Mouse (Mus musculus): ENCODE measurements around the gene Gpr37l1. TPM values are rescaled to one million over a fixed set of nuclear protein-coding genes. Genes with fewer than 3 reads are reported as not detected.
"Not testable (repeated sequence)": the region's sequence is repeated elsewhere in the genome, so short reads cannot be mapped to it uniquely, and the experiment has no call there.

Gpr37l1 gene
- polyA plus RNA-seq, 1 experiment, result not detected

- not testable (repeated sequence) for H3K4me3 ChIP-seq (ENCODE audit: insufficient read depth, low read depth, low read length); H3K4me1 ChIP-seq (ENCODE audit: control insufficient read depth, insufficient read depth, insufficient read length, low read length); H3K27ac ChIP-seq (replicated peaks; ENCODE audit: low read depth, low read length)
Measured at GRCm38 (mm10) chr1:135187016-135187415, 19.5 kb upstream of the Gpr37l1 start.

- H3K4me1 ChIP-seq (ENCODE audit: control insufficient read depth, insufficient read depth, insufficient read length, low read length), result no peaks in the 10 kb centered on the region
- no peak overlapping the region for H3K27ac ChIP-seq (replicated peaks; ENCODE audit: low read depth, low read length)
- no peak overlapping the region for H3K4me3 ChIP-seq (ENCODE audit: insufficient read depth, low read depth, low read length)
Measured at GRCm38 (mm10) chr1:135186427-135186826, 18.9 kb upstream of the Gpr37l1 start.

- Histone ChIP-seq H3K4me1 (ENCODE audit: control insufficient read depth, insufficient read depth, insufficient read length, low read length) (no peaks in the 10 kb centered on the region), H3K27ac (replicated peaks; ENCODE audit: low read depth, low read length) (no peak overlapping the region), H3K4me3 (ENCODE audit: insufficient read depth, low read depth, low read length) (no peak overlapping the region)
Measured at GRCm38 (mm10) chr1:135185936-135186335, 18.5 kb upstream of the Gpr37l1 start.

DNA sequence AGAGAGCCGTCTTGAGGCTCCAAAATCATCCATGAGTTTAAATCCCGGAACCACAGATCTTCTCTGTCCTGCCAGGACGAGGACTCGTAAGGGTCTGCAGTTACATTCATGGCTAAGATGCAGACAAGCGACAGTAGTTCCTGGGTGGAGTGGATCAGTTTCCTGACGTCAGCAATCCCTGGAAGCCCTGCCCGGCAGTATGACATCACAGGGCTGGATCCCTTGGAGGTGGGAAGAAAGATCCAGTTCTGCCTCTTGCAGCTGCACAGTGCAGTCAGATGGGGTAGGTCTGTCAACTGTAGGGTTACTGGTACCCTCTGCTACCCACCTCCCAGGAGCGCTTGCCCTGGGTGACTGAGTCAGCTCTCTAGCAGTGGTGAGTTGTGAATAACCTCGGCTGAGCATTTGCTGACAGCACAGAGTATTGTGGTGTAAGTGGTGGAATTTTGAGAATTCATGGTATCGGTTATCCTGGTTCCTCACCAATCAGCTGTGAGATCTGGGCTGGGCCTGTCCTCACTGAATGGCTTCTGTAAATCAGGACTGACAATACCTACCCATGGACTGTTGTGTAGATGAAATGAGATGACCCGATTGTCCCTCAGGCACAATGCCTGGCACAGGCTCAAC is 16.6 kb upstream of the Gpr37l1 start:
- Histone ChIP-seq H3K4me1 (ENCODE audit: control insufficient read depth, insufficient read depth, insufficient read length, low read length) (no peaks in the 10 kb centered on the region), H3K4me3 (ENCODE audit: insufficient read depth, low read depth, low read length) (no peak overlapping the region), H3K27ac (replicated peaks; ENCODE audit: low read depth, low read length) (no peak overlapping the region)

GRCm38 (mm10) chr1:135183448-135183847 is 16.0 kb upstream of the Gpr37l1 start:
- Histone ChIP-seq H3K27ac (replicated peaks; ENCODE audit: low read depth, low read length) (no peak overlapping the region), H3K4me1 (ENCODE audit: control insufficient read depth, insufficient read depth, insufficient read length, low read length) (no peaks in the 10 kb centered on the region), H3K4me3 (ENCODE audit: insufficient read depth, low read depth, low read length) (no peak overlapping the region)

DNA sequence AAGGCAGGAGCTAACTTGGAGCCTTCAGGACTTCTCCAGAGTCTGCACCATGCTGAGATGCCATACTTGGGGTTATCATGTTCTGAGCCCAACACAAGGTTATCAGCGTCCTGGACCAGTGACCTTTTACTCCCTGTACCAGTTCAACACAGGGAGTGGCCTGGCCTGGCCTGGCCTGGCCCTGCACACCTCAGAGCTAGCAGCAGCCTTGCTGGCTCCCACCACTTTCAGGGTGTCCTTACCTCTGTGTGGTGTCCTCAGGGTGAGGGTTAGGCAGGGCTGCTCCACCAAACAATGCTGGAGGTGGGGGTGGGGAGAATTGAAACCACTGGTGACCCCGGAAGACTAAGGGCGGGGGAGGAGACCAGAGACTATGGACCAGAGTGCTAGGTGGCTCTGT is 15.5 kb upstream of the Gpr37l1 start:
- no peaks in the 10 kb centered on the region for H3K4me1 ChIP-seq (ENCODE audit: control insufficient read depth, insufficient read depth, insufficient read length, low read length)
- no peak overlapping the region for H3K27ac ChIP-seq (replicated peaks; ENCODE audit: low read depth, low read length)
- H3K4me3 ChIP-seq (ENCODE audit: insufficient read depth, low read depth, low read length), result no peak overlapping the region

DNA sequence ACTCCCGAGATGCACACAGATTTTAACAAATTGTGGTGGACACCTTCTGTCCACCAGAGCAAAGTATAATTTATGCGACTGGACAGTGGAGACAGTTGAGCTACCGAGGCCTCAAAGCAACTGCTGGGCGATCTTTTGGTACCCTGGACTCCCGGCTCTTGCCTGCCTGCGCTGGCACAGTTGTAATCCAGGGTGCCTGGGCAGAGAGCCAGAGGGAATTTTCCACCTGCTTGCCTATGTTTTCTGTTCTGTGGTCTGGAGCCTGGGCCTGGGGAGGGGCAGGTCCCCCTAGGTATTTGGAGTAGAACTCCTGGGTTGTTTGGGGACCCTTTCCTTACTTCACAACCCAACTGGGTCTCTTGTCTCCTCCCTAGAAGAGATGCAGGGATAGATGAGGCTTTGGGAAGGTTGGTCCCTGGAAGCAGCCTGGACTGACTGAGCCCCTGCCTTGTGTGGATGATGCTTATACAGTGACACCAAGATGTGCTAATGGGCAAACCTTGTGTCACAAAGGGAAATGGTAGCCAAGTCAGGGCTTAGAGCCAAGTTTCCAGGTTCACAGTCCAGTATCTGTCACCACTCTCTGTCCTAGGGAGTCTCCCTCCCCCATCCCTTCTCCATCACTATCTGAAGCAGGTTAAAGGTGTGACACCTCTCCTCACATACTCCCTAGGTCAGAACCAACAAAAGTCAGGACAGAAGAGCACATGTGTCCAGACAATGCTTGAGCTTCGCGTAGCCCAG is 14.6 kb upstream of the Gpr37l1 start:
- no peak overlapping the region for H3K27ac ChIP-seq (replicated peaks; ENCODE audit: low read depth, low read length)
- H3K4me1 ChIP-seq (ENCODE audit: control insufficient read depth, insufficient read depth, insufficient read length, low read length), result no peaks in the 10 kb centered on the region
- H3K4me3 ChIP-seq (ENCODE audit: insufficient read depth, low read depth, low read length), result no peak overlapping the region

GRCm38 (mm10) chr1:135181275-135181674 is 13.8 kb upstream of the Gpr37l1 start:
- H3K4me3 ChIP-seq (ENCODE audit: insufficient read depth, low read depth, low read length), result no peak overlapping the region
- no peak overlapping the region for H3K27ac ChIP-seq (replicated peaks; ENCODE audit: low read depth, low read length)
- H3K4me1 ChIP-seq (ENCODE audit: control insufficient read depth, insufficient read depth, insufficient read length, low read length), result no peaks in the 10 kb centered on the region

- Histone ChIP-seq H3K4me3 (ENCODE audit: insufficient read depth, low read depth, low read length) (no peak overlapping the region), H3K4me1 (ENCODE audit: control insufficient read depth, insufficient read depth, insufficient read length, low read length) (no peaks in the 10 kb centered on the region), H3K27ac (replicated peaks; ENCODE audit: low read depth, low read length) (no peak overlapping the region)
Measured at GRCm38 (mm10) chr1:135180830-135181229, 13.3 kb upstream of the Gpr37l1 start.

- no peak overlapping the region for H3K4me3 ChIP-seq (ENCODE audit: insufficient read depth, low read depth, low read length)
- no peak overlapping the region for H3K27ac ChIP-seq (replicated peaks; ENCODE audit: low read depth, low read length)
Measured at GRCm38 (mm10) chr1:135178863-135179262, 11.4 kb upstream of the Gpr37l1 start.

GRCm38 (mm10) chr1:135177724-135178123 is 10.2 kb upstream of the Gpr37l1 start:
- Histone ChIP-seq H3K27ac (replicated peaks; ENCODE audit: low read depth, low read length) (no peak overlapping the region), H3K4me3 (ENCODE audit: insufficient read depth, low read depth, low read length) (no peak overlapping the region), H3K4me1 (ENCODE audit: control insufficient read depth, insufficient read depth, insufficient read length, low read length) (no peaks in the 10 kb centered on the region)

More at GRCm38 (mm10) chr1:135178863-135179262, 11.4 kb upstream of the Gpr37l1 start:
- no peaks in the 10 kb centered on the region for H3K4me1 ChIP-seq (ENCODE audit: control insufficient read depth, insufficient read depth, insufficient read length, low read length)

- Histone ChIP-seq H3K4me1 (ENCODE audit: control insufficient read depth, insufficient read depth, insufficient read length, low read length) (no peaks in the 10 kb centered on the region), H3K27ac (replicated peaks; ENCODE audit: low read depth, low read length) (no peak overlapping the region), H3K4me3 (ENCODE audit: insufficient read depth, low read depth, low read length) (no peak overlapping the region)
Measured at GRCm38 (mm10) chr1:135175176-135175575, 7.7 kb upstream of the Gpr37l1 start.

GRCm38 (mm10) chr1:135173311-135173710 is 5.8 kb upstream of the Gpr37l1 start:
- Histone ChIP-seq H3K4me1 (ENCODE audit: control insufficient read depth, insufficient read depth, insufficient read length, low read length) (no peaks in the 10 kb centered on the region), H3K27ac (replicated peaks; ENCODE audit: low read depth, low read length) (no peak overlapping the region), H3K4me3 (ENCODE audit: insufficient read depth, low read depth, low read length) (no peak overlapping the region)

DNA sequence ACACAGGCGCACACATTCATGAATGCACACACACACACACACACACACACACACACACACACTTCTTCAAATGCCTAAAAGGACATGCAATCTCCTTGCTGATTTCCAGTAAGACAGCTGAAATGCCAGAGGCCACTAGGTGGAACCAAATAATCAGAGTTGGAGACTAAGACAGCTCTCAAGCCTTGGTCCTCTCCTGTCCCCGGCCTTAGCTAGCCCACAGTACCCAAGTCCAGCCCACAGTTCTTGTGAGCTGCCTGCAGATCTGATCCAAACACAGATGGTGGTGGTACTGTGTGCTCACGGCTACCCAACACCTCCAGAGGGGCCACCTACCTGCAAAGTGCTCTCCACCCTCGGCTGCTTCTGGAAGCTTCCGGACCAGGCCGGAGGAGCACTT is 4.5 kb upstream of the Gpr37l1 start:
- Histone ChIP-seq H3K4me3 (ENCODE audit: insufficient read depth, low read depth, low read length) (no peak overlapping the region), H3K27ac (replicated peaks; ENCODE audit: low read depth, low read length) (no peak overlapping the region), H3K4me1 (ENCODE audit: control insufficient read depth, insufficient read depth, insufficient read length, low read length) (no peaks in the 10 kb centered on the region)

- Histone ChIP-seq H3K27ac (replicated peaks; ENCODE audit: low read depth, low read length) (no peak overlapping the region), H3K4me3 (ENCODE audit: insufficient read depth, low read depth, low read length) (no peak overlapping the region), H3K4me1 (ENCODE audit: control insufficient read depth, insufficient read depth, insufficient read length, low read length) (no peaks in the 10 kb centered on the region)
Measured at GRCm38 (mm10) chr1:135171202-135171601, 3.7 kb upstream of the Gpr37l1 start.

- Histone ChIP-seq H3K27ac (replicated peaks; ENCODE audit: low read depth, low read length) (no peak overlapping the region), H3K4me1 (ENCODE audit: control insufficient read depth, insufficient read depth, insufficient read length, low read length) (no peaks in the 10 kb centered on the region)
Measured at GRCm38 (mm10) chr1:135170299-135170698, 2.8 kb upstream of the Gpr37l1 start.

More at GRCm38 (mm10) chr1:135170299-135170698, 2.8 kb upstream of the Gpr37l1 start:
- H3K4me3 ChIP-seq (ENCODE audit: insufficient read depth, low read depth, low read length), result no peak overlapping the region
